Mouse (Mus musculus): Measurements from ENCODE around the gene Sik2.

The Sik2 gene

GRCm38 (mm10) chr9:50905321-50905720, 103.6 kb downstream of the Sik2 start:
- no peak for DNase-seq

- DNase-seq, result no peak
Measured at GRCm38 (mm10) chr9:50904196-50904847, 104.6 kb downstream of the Sik2 start.

GRCm38 (mm10) chr9:50900026-50900920, 108.6 kb downstream of the Sik2 start:
- no peak for DNase-seq

GRCm38 (mm10) chr9:50893665-50894064, 115.2 kb downstream of the Sik2 start:
- DNase-seq, result peak; percentile 77

GRCm38 (mm10) chr9:50890494-50891090, 118.3 kb downstream of the Sik2 start:
- no peak for DNase-seq

GRCm38 (mm10) chr9:50889964-50890363, 118.9 kb downstream of the Sik2 start:
- DNase-seq, result no peak

- DNase-seq, result no peak
Measured at GRCm38 (mm10) chr9:50889211-50889610, 119.7 kb downstream of the Sik2 start.

GRCm38 (mm10) chr9:50887351-50887750, 121.5 kb downstream of the Sik2 start:
- DNase-seq, result no peak

GRCm38 (mm10) chr9:50886870-50887269, 122.0 kb downstream of the Sik2 start:
- DNase-seq, result no peak

- DNase-seq, result no peak
Measured at GRCm38 (mm10) chr9:50885600-50885987, 123.3 kb downstream of the Sik2 start.

- peak; percentile 80 for DNase-seq
Measured at GRCm38 (mm10) chr9:50884741-50885599, 123.9 kb downstream of the Sik2 start.

GRCm38 (mm10) chr9:50884093-50884492, 124.8 kb downstream of the Sik2 start:
- DNase-seq, result peak; percentile 26

GRCm38 (mm10) chr9:50882183-50882582, 126.7 kb downstream of the Sik2 start:
- no peak for DNase-seq

- no peak for DNase-seq
Measured at GRCm38 (mm10) chr9:50877431-50877830, 131.4 kb downstream of the Sik2 start.

GRCm38 (mm10) chr9:50876287-50876686, 132.6 kb downstream of the Sik2 start:
- DNase-seq, result no peak

- DNase-seq, result no peak
Measured at GRCm38 (mm10) chr9:50875470-50875869, 133.4 kb downstream of the Sik2 start.

GRCm38 (mm10) chr9:50874031-50874430, 134.8 kb downstream of the Sik2 start:
- DNase-seq, result no peak

GRCm38 (mm10) chr9:50873210-50873609, 135.7 kb downstream of the Sik2 start:
- peak; percentile 41 for DNase-seq

GRCm38 (mm10) chr9:50868182-50868581, 140.7 kb downstream of the Sik2 start:
- DNase-seq, result no peak

- no peak for DNase-seq
Measured at GRCm38 (mm10) chr9:50867015-50867414, 141.9 kb downstream of the Sik2 start.

- DNase-seq, result no peak
Measured at GRCm38 (mm10) chr9:50865803-50866202, 143.1 kb downstream of the Sik2 start.

GRCm38 (mm10) chr9:50864877-50865276, 144.0 kb downstream of the Sik2 start:
- no peak for DNase-seq

GRCm38 (mm10) chr9:50863824-50864223, 145.0 kb downstream of the Sik2 start:
- DNase-seq, result no peak

Data from layer of hippocampus, adult 9-11 months (tissue).